Mouse (Mus musculus) hindbrain, embryonic 14.5 days (tissue): ENCODE results near the gene Bbs9. TPM values are rescaled to one million over a fixed set of nuclear protein-coding genes. Genes with fewer than 3 reads are reported as not detected.

Experiments used
- ATAC-seq: fragments of 200-750 bp; cut with Nextera tagmentation; 2 replicates; pipeline ENCODE4 v1.8.0; 2017; ENCODE audit warnings: moderate number of reproducible peaks, mild to moderate bottlenecking, moderate TSS enrichment, moderate library complexity; ENCODE audit not compliant: low FRiP score
- DNase-seq: peaks from one replicate; pipeline ENCODE4 v3.0.0-alpha.2; 2015; ENCODE audit warnings: low spot score
- H3K27ac ChIP-seq: fragments of 300-500 bp; sonication (generic); 2 replicates; pipeline ENCODE4 v1.5.1; 2014; ENCODE audit warnings: mild to moderate bottlenecking, moderate library complexity
- H3K27me3 ChIP-seq: fragments of 300-500 bp; sonication (generic); 2 replicates; pipeline ENCODE4 v1.6.1; 2014; ENCODE audit warnings: mild to moderate bottlenecking, low read length, mixed read lengths; ENCODE audit not compliant: control insufficient read depth, insufficient read depth
- H3K36me3 ChIP-seq: fragments of 300-500 bp; sonication (generic); replicated peaks from 2 replicates; pipeline ENCODE4 v1.6.1; 2014; ENCODE audit not compliant: control insufficient read depth, insufficient read depth
- H3K4me1 ChIP-seq: fragments of 300-500 bp; sonication (generic); replicated peaks from 2 replicates; pipeline ENCODE4 v1.6.1; 2014; ENCODE audit warnings: antibody characterized with exemption, low read length, mixed read lengths; ENCODE audit not compliant: control insufficient read depth, insufficient read depth
- H3K4me2 ChIP-seq: fragments of 300-500 bp; sonication (generic); replicated peaks from 2 replicates; pipeline ENCODE4 v1.6.1; 2014; ENCODE audit warnings: mild to moderate bottlenecking, moderate library complexity
- H3K4me3 ChIP-seq: fragments of 300-500 bp; sonication (generic); replicated peaks from 2 replicates; pipeline ENCODE4 v1.5.1; 2014; ENCODE audit warnings: mild to moderate bottlenecking, low read length
- H3K9ac ChIP-seq: fragments of 300-500 bp; sonication (generic); 2 replicates; pipeline ENCODE4 v1.6.1; 2014
- H3K9me3 ChIP-seq: fragments of 300-500 bp; sonication (generic); 2 replicates; pipeline ENCODE4 v1.6.1; 2016; ENCODE audit warnings: low read length; ENCODE audit not compliant: control insufficient read depth
- WGBS: fragments of 180-500 bp; shearing (Covaris S2); extraction: QIAGEN DNeasy Blood & Tissue Kit; methylation state at CpG from one replicate; pipeline ENCODE4 v1.1.7; 2014; 5-methylcytosine and 5-hydroxymethylcytosine counted together
- polyA plus RNA-seq: library from polyadenylated mRNA; unstranded; fragments of >200 nt; fragmentation: Nextera tagmentation; extraction: Ambion mirVana; gene quantifications from 2 replicates; pipeline ENCODE4 v1.2.1, GENCODE M21; 2014

The Bbs9 gene
- polyA plus RNA-seq, 1 experiment from 2014 or later = 20.0 TPM

DNA sequence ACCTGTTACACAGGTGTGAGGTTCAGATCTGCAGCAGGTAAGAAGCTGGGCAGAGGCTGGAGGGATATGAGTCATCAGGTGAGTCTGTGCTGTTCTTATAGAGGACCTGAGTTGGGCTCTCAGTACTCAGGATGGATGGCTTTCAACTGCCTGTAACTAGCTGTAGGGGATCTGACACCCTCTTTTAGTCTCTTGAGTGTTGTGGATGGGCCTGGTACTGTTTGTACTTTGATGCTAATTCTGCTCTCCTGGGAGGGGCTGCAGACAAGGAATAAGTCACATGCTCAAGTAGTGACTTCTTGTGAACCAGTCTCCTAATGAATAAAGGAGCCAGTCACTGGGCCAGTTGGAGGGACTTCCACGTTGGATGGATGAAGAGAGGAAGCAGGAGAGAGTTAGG, 257.1 kb downstream of the Bbs9 start:
- H3K4me2 ChIP-seq = no peak overlapping the region
- H3K27ac ChIP-seq = no peak overlapping the region
- no peaks in the 10 kb centered on the region for H3K9me3 ChIP-seq
- H3K36me3 ChIP-seq = no peaks in the 10 kb centered on the region
- 48% methylated on average over 1 of the region's 1 CpGs for WGBS
- no peaks in the 10 kb centered on the region for H3K27me3 ChIP-seq
- no peak for ATAC-seq
- no peaks in the 10 kb centered on the region for H3K4me1 ChIP-seq
- H3K9ac ChIP-seq = no peak overlapping the region
- H3K4me3 ChIP-seq = no peak overlapping the region
- DNase-seq = no peak

DNA sequence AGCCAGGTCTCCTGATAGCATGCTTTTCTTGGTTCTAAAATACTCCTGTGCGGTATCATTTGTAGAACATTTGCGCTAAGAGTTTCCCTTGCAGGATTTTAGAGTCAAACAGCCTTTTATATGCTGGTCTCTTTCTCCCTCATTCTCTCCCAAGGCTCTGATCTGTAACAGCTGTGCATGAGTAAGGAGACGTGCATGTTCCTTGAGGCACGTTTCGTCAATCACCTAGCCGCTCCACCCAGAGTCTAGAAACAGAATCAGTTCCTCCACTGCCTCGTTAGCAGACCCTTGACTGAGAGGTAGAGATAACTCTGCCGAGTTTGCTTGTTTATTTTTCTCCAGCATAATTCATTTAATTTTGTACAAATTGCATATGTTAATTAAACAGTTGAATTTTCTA, 259.4 kb downstream of the Bbs9 start:
- Histone ChIP-seq H3K36me3 (no peaks in the 10 kb centered on the region), H3K4me2 (no peak overlapping the region; the same call in 1 of the 2 replicates), H3K27me3 (no peaks in the 10 kb centered on the region), H3K4me1 (no peaks in the 10 kb centered on the region), H3K4me3 (no peak overlapping the region), H3K9me3 (no peaks in the 10 kb centered on the region), H3K27ac (no peak overlapping the region), H3K9ac (no peak overlapping the region)
- ATAC-seq (no peak), DNase-seq (no peak)
- 67% methylated on average over 8 of the region's 8 CpGs for WGBS

DNA sequence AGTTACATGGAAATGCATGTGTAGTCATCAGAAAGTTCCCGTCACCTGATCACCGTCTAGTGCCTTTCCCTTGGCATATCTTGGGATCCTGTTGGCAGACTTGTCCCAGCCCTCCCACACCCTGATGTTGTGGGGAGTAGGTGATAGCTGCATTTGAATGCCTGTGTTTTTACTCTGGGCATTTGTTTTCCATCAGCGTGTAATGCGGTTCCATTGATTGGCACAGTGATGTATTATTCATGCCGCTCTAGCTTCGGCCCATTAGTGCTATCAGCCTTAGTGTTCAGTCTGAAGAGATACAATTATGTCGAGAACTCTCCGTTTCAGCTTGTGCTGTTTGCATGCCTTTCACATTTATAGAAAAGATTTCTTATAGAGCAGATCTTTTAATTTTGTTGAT, 259.9 kb downstream of the Bbs9 start:
- no peak overlapping the region for H3K4me3 ChIP-seq
- H3K4me2 ChIP-seq = no peak overlapping the region; the same call in 1 of the 2 replicates
- H3K9me3 ChIP-seq = no peaks in the 10 kb centered on the region
- H3K36me3 ChIP-seq = no peaks in the 10 kb centered on the region
- no peak overlapping the region for H3K9ac ChIP-seq
- no peaks in the 10 kb centered on the region for H3K27me3 ChIP-seq
- H3K27ac ChIP-seq = no peak overlapping the region
- DNase-seq = peak; percentile 32
- peak; percentile 46; the same call in 1 of the 2 replicates for ATAC-seq
- WGBS = 30% methylated on average over 8 of the region's 8 CpGs
- no peaks in the 10 kb centered on the region for H3K4me1 ChIP-seq

DNA sequence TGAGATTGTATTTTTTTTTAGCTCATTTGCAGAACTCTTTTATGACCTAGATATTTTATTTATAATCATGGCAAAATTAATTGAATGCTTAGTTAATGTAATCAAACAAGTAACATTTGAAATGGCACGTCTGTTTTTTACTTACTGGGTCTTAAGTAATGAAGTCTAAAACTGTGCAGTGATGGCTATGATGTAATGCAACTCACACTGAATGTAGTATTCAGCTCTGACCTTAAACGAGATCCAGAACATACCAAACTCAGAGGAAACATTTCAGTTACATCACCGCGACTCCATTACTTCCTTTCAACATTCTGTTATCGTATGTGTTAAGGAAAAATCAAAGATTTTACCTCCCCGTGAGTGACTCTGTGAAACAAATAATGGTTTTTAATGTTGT, 262.4 kb downstream of the Bbs9 start:
- no peak overlapping the region for H3K4me3 ChIP-seq
- ATAC-seq (no peak), DNase-seq (no peak)
- no peak overlapping the region for H3K4me2 ChIP-seq
- no peaks in the 10 kb centered on the region for H3K36me3 ChIP-seq
- no peaks in the 10 kb centered on the region for H3K27me3 ChIP-seq
- no peak overlapping the region for H3K27ac ChIP-seq
- 87% methylated on average over 6 of the region's 6 CpGs for WGBS
- H3K9ac ChIP-seq = no peak overlapping the region
- H3K4me1 ChIP-seq = no peaks in the 10 kb centered on the region
- H3K9me3 ChIP-seq = no peaks in the 10 kb centered on the region

DNA sequence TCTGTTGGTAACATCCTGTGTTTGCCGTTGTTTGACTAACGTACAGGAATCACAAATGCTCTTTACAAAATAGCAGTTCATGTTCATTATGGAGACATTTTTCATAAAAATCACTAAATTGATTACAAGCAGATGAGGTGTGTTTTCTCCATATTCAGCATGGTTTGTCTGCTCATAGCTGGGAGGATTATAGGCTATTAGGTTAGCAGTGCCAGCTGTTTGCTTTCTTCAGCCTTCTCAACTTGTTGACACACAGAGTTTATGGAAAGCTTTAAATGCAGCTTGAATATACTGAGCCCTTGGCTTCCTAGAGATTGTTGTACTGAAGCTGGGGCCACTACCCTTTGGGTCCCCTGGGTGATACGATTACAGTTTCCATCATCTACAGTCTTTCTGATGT, 263.3 kb downstream of the Bbs9 start:
- WGBS = 90% methylated on average over 3 of the region's 3 CpGs
- H3K9ac ChIP-seq = no peak overlapping the region
- H3K36me3 ChIP-seq = no peaks in the 10 kb centered on the region

DNA sequence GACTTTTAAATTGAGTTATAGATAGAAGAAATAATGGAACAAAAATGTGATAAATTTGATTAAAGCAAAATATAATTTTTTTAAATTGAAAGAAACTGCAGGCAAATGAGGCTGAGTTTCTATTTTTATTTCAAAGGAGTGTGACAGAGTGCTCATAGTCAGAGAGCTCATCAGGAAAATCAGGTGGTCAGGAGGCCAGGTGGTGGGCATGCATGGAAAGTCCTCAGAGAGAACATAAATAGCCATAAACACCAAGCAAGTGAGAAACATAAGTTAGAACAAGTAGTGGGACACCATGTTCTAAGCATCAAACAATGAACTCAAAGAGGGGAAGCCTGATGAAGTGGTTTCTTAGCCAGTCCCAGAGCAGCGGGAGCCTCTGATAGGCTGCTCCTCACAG, 266.5 kb downstream of the Bbs9 start:
- Histone ChIP-seq H3K4me1 (no peaks in the 10 kb centered on the region), H3K27me3 (no peaks in the 10 kb centered on the region), H3K36me3 (no peaks in the 10 kb centered on the region), H3K27ac (no peak overlapping the region), H3K9ac (no peak overlapping the region), H3K9me3 (no peaks in the 10 kb centered on the region), H3K4me3 (no peak overlapping the region), H3K4me2 (no peak overlapping the region)
- 96% methylated on average over 1 of the region's 1 CpGs for WGBS
- ATAC-seq (no peak), DNase-seq (no peak)

More for the DNA sequence above, 263.3 kb downstream of the Bbs9 start:
- DNase-seq (no peak), ATAC-seq (no peak)
- Histone ChIP-seq H3K27ac (no peak overlapping the region), H3K4me1 (no peaks in the 10 kb centered on the region), H3K9me3 (no peaks in the 10 kb centered on the region), H3K4me2 (no peak overlapping the region), H3K4me3 (no peak overlapping the region), H3K27me3 (no peaks in the 10 kb centered on the region)

DNA sequence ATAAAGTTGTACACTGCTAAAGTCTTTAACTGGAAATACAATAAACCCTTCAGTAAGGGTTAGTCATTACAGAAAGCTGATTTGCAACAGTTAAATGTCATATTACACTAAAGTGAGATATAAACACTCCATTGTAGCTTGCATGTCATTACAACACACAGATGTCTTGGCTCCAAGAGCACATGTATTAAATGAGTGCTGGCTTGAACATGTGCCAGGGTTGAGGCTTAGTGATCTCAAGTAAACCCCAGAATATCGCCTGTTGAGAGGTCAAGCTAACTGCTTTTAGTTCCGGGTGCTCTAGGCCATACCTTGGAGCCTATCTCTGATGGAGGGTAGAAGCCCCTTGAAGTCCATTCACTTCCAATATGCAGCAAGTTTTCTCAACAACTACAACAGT, 273.1 kb downstream of the Bbs9 start:
- Histone ChIP-seq H3K27me3 (no peaks in the 10 kb centered on the region), H3K4me3 (no peak overlapping the region), H3K27ac (no peak overlapping the region), H3K9ac (no peak overlapping the region), H3K4me1 (no peaks in the 10 kb centered on the region), H3K36me3 (no peaks in the 10 kb centered on the region), H3K9me3 (no peaks in the 10 kb centered on the region), H3K4me2 (no peak overlapping the region)
- ATAC-seq (no peak), DNase-seq (no peak)
- WGBS = 94% methylated on average over 2 of the region's 2 CpGs

DNA sequence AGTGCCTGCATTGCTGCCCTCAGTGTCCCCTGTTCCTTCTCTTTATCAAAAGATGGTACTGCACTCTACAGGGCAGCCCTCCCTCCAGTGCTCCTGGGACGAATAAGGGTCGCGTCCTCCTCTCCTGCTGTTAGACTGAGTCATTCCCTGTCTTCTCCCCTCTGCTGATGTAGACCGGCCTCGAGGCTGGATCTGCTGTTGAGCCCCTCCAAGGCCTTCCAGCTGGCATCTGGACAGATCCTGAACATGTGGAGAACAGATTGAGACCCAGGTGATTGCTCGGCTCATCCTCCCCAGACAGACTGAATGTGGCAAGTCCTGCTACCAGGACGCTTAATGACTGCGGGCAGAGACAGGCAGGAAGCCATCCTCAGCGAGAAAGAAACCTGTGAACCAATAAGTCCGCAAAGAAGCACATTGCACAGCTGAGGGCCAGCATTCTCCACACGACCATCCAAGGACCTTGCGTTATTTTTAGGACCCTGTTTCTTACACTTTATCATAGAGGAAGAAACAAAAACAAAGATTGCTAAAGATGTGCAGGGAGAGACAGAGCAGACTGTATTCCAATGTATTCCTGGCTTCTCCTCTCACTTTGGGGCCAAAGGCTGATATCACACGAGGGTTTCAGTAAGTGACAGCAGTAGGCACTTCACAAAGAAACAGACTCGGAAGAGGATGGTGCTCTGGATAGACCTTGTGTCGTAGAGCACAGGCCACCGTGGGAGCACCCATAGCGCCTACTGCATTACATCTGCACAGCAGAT, 275.4 kb downstream of the Bbs9 start:
- no peak for DNase-seq
- no peak overlapping the region for H3K4me2 ChIP-seq
- 77% methylated on average over 17 of the region's 17 CpGs for WGBS

DNA sequence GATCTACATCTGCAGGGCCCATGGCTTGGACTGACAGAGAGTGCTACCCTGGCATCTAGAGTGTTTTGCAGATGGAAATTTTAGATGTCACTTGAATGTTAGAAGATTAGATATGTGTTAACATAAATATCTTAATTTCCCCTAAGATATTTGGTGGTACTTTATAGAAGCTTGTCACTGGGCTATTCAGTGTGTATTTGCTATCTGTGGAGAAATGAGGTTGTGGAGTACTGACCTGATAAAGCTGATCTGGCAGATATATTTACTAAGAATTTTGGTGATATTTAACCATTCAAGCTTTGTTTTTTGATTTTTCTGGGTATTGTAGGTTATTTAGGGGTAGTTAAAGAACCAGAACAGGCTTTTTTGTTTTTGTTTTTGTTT, 276.0 kb downstream of the Bbs9 start:
- Histone ChIP-seq H3K4me2 (no peak overlapping the region), H3K4me1 (no peaks in the 10 kb centered on the region), H3K4me3 (no peak overlapping the region), H3K27me3 (no peaks in the 10 kb centered on the region), H3K36me3 (no peaks in the 10 kb centered on the region), H3K9ac (no peak overlapping the region), H3K9me3 (no peaks in the 10 kb centered on the region), H3K27ac (no peak overlapping the region)
- no peak for ATAC-seq
- no peak for DNase-seq

More for the DNA sequence above, 275.4 kb downstream of the Bbs9 start:
- H3K9me3 ChIP-seq = no peaks in the 10 kb centered on the region
- H3K27ac ChIP-seq = no peak overlapping the region
- H3K36me3 ChIP-seq = no peaks in the 10 kb centered on the region
- no peak overlapping the region for H3K4me3 ChIP-seq
- no peaks in the 10 kb centered on the region for H3K27me3 ChIP-seq
- no peaks in the 10 kb centered on the region for H3K4me1 ChIP-seq
- no peak overlapping the region for H3K9ac ChIP-seq
- no peak for ATAC-seq
